Mouse (Mus musculus) 3134 (cell line): ENCODE results near the gene Mindy1.

Experiments used
- DNase-seq: peaks from one replicate; pipeline ENCODE4 v3.0.0-alpha.2; 2011; ENCODE audit warnings: low spot score; ENCODE audit not compliant: insufficient read length; ENCODE audit errors: extremely low read depth

Mindy1 gene

GRCm38 (mm10) chr3:95266052-95266451, 15.1 kb upstream of the Mindy1 start:
- no peak for DNase-seq

GRCm38 (mm10) chr3:95267855-95268254, 13.3 kb upstream of the Mindy1 start:
- peak; percentile 43 for DNase-seq

- no peak for DNase-seq
These were observed 11.4 kb upstream of the Mindy1 start for GRCm38 (mm10) chr3:95269789-95270188.

GRCm38 (mm10) chr3:95270766-95271364, 10.3 kb upstream of the Mindy1 start:
- DNase-seq, result no peak

DNA sequence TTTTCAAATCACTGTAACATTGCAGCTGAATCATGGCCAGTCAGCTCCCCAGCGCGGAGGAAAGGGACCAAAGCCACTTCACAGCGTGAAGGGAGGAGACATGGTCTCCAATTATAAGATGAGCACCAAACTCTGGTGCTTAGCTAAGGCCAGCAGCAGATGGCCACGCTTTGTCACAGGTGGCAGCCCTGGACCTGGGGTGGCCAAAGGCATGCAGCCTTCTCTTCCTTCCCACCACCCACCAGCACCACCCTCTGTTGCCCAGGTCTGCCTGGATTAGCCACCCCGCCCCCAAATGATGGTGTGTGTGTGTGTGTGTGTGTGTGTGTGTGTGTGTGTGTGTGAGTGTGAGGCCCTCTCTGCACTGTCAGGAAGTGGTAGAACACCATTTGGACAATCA, 7.7 kb upstream of the Mindy1 start:
- DNase-seq, result no peak

DNA sequence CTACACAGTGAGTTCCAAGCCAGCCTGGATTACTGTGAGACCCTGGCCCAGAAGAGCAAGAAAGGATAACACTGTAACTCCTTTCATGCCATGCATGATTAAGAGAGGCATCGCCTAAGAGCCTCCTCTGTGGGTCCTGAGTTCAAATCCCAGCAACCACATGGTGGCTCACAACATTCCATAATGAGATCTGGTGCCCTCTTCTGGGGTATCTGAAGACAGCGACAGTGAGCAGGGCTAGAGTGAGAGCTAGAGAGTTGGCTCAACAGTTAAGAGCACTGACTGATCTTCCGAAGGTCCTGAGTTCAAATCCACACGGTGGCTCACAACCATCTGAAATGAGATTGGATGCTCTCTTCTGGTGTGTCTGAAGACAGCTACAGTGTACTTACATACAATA, 6.7 kb upstream of the Mindy1 start:
- DNase-seq, result no peak

DNA sequence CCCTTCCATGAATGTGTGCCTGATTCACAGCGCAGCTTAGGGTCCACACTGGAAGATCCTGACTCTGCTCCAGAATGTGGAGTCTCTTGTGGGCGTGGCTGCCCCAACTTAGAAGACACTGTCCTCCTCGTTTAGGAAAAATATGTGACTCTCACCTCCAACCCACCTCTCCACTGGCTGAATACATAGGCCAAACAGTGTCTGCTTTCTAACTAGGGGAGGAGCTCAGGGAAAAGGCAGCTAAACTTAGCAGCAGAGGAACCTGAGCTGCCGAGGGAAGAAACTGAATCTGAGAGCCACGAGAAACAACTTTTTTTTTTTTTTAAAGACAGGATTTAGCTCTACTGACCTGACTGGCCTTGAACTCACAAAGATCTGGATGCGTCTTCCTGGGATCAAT, 6.0 kb upstream of the Mindy1 start:
- no peak for DNase-seq

DNA sequence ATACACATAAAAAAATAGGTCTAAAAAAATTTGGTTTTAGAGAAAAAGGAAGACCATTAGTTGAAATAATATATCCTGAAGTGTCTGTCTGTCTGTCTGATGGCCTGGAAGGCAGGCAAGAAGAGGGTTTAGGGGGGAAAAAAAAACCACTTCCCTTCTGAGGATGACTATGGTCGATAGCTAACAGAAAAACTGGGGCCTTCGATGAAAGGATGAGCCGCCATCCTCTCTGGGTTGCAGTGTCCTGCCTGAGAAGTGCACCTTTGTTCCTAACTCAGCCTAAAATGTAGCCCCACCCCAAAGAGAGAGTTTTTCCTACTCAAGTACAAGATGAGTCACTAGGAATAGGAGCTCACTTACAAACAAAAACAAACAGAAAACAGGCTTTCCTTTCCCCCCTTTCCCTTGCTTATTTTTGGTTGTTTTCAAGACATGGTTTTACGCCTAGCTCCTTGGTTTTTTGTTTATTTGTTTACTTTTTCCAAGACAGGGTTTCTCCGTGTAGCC, 4.7 kb upstream of the Mindy1 start:
- DNase-seq, result no peak

- no peak for DNase-seq
These were observed 4.0 kb upstream of the Mindy1 start for GRCm38 (mm10) chr3:95277149-95277551.

GRCm38 (mm10) chr3:95280747-95281146, 398 bp upstream of the Mindy1 start:
- DNase-seq, result no peak

DNA sequence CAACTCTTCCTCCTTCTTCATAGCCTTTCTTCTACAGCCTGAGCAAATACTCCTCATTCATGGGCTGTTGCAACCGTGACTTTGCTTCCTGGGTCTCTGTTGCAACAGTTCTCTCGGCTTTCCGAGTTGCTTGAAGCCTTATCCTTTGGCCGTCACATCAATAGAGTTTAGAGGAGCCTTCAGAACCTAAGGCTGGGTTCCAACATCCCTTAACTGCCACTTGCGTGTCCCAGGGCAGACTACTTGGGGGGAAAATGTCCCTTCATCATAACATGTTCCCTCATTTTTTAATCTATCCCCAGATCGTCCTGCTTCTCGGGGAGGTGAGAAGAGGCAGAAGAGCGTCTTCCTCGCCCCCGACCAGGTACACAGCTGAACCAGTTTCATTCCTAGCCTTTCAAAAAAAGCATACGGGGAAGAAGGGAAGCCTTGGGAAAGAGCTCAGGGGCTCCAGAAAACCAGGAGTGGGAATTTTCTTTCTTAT, 1.3 kb downstream of the Mindy1 start:
- DNase-seq, result peak; percentile 52

DNA sequence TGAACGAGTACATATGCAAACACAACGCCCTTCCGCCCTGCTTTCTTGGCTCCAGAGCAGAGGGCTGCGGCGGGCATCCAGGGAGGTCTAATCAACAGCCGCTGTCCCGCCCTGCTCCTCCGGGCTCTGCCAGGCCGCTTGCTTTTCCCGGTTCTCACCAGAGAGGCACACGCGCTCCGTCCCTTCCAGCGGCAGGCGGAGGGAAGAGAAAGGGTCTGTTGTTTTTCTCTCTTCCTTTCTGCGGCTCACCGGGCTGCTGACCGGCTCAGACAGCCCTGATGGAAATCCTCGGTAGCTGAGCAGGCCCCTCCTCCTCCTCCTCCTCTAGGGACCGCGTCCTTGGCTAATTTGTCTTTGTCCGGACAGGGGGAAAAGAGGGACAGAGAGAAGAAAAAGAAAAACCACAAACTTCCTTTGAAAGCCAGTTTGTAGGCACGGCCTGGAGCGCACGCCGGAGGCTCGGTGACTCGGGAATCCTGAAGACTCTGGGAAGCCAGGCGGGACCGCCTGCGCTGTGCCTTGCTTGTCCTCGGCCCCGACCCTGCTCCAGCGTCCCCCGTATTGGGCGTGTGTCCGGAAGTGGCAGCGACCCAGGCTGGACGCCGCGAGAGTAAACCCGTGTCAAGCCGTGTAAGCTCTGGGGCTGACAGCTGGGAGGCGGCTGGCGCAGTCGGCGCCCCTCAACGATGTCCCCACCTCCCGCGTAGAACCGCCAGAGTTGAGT, 1.9 kb downstream of the Mindy1 start:
- peak; percentile 88 for DNase-seq

- DNase-seq, result no peak
These were observed 2.4 kb downstream of the Mindy1 start for GRCm38 (mm10) chr3:95283589-95283941.

DNA sequence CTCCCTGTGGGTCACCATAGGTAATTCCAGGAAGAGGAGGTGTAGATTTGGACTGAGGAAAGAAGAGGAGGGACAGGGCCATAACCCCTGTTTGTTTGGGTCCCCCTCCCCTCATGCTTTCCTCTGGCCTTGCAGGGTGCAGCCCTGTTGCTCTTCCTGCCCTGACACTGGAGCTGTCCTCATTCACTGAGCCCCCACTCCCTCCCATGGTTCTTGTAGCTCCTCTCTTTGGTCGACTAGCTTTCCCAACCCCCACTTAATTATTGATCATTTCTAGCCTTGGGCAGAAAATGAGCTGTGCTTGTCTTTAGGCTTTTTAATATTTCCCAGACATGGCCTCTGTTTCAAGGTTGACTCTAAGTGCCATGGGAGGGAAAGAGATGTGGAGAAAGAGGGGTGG, 2.9 kb downstream of the Mindy1 start:
- no peak for DNase-seq

- no peak for DNase-seq
These were observed 3.5 kb downstream of the Mindy1 start for GRCm38 (mm10) chr3:95284501-95285281.

GRCm38 (mm10) chr3:95285390-95285789, 4.2 kb downstream of the Mindy1 start:
- no peak for DNase-seq

DNA sequence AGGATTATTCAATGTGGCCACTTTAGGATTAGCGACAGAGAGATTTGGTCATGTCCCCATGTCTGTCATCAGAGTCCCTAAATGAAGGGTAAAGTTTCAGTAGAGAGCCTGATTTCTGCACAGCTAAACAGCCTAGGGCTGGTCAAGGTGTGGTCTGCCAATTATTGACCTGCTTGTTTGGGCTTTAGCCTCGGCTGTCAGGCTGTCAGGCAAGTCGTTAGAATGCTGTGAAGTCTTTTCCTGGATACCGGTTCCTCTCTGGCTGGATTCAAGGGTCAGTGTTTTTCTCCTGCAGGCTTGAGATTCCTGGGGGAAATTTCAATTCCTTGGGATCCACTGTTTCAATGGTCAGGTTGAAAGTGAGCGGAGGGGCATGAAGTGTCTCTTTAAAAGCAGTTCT, 4.9 kb downstream of the Mindy1 start:
- no peak for DNase-seq

- no peak for DNase-seq
These were observed 5.4 kb downstream of the Mindy1 start for GRCm38 (mm10) chr3:95286510-95286909.

DNA sequence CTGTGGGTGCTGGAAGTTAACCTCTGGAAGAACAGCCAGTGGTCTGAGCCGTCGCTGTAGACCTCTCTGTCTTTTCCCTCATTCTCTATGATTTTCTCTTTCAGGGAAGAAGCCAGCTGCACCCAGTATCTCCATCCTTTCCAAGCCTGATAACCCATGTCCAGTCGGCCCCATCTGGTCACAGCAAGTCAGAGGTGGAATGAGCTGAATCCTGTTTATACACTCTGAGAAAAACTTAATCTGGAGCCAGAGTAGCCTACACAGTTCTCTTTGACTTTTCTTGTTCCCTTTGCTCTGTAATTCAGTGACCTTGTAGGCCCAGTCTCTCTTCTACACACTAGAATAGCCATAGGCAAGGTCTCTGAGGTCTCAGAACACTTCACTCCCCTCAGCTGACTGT, 6.4 kb downstream of the Mindy1 start:
- DNase-seq, result no peak

DNA sequence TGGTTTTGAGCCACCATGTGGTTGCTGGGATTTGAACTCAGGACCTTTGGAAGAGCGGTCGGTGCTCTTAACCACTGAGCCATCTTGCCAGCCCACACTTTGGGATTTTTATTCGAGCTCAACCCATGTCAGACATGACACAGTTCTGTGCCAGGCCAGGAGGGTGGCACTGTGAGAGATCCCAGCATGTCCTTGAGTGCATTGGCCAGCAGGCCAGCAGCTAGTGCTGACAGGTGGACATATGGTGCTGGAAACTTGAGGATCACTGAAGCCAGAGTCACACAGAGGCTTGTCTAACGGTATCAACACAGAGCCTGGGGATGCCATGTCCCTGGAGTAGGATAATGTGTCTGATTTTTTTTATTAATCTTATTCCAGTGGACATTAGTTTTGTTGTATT, 8.3 kb downstream of the Mindy1 start:
- no peak for DNase-seq

GRCm38 (mm10) chr3:95290156-95290555, 9.0 kb downstream of the Mindy1 start:
- DNase-seq, result no peak

DNA sequence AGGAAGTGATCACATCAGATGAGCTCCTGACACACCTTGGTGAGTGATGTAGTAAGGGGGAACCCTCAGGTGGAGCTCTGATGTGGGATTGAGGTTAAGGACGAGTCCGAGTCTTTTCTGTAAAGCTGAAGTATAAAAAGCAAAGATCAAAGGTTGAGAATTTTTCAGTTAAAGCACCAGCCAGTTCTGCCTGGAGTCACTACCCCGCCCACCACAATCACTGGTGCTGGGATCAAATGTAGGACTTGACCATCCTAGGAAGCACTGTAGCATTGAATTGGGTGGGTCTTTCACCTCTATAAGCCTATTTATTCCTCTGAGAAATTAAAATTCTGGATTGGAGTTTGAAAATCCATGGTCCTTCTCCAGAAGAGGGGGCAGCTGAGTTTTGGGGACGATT, 9.9 kb downstream of the Mindy1 start:
- DNase-seq, result no peak
